Mouse (Mus musculus) liver, postnatal 0 days (tissue): ENCODE measurements at regions not wholly inside any gene's neighbourhood (a gene's known extent, or its start where the extent isn't known, plus 50 kb on each side); places are given as distances from the start of the nearest gene placed in this dataset.

ENCODE experiments used
- CTCF ChIP-seq: sonication (generic); IDR thresholded peaks from 2 replicates; pipeline ENCODE4 v1.5.1; 2016; ENCODE audit warnings: antibody characterized with exemption, low read depth
- EP300 ChIP-seq: IDR thresholded peaks from 2 replicates; pipeline ENCODE4 v1.6.1; 2016; ENCODE audit warnings: antibody characterized with exemption, low read depth, mild to moderate bottlenecking

GRCm38 (mm10) chr2:133432141-133432813 lies 119.7 kb upstream of the Bmp2 start:
- no peak for TF ChIP-seq CTCF
- TF ChIP-seq EP300: no peak
